Mouse (Mus musculus) cerebellum, adult 11 months (tissue): ENCODE results near the gene Rcn3.

Experiments
- DNase-seq: peaks from one replicate; pipeline ENCODE4 v3.0.0; 2022

The Rcn3 gene

GRCm38 (mm10) chr7:45069671-45070070 lies 22.4 kb downstream of the Rcn3 start:
- no peak for DNase-seq

GRCm38 (mm10) chr7:45068000-45068318 lies 24.1 kb downstream of the Rcn3 start:
- DNase-seq = no peak

- no peak for DNase-seq
These were observed 24.6 kb downstream of the Rcn3 start for GRCm38 (mm10) chr7:45067190-45067999.

GRCm38 (mm10) chr7:45062239-45062835 lies 29.7 kb downstream of the Rcn3 start, which contains the start of the genes Nosip and Prrg2:
Nosip (plus strand) TSS chr7:45062429.
Prrg2 (minus strand) TSS chr7:45062677.
- peak; percentile 93 for DNase-seq

- no peak for DNase-seq
These were observed 30.4 kb downstream of the Rcn3 start for GRCm38 (mm10) chr7:45061532-45062075.

- no peak for DNase-seq
These were observed 31.3 kb downstream of the Rcn3 start for GRCm38 (mm10) chr7:45060632-45061122.

GRCm38 (mm10) chr7:45058607-45059571 lies 33.1 kb downstream of the Rcn3 start:
- DNase-seq = no peak

GRCm38 (mm10) chr7:45056972-45057348 lies 35.1 kb downstream of the Rcn3 start:
- DNase-seq = no peak

GRCm38 (mm10) chr7:45056329-45056971 lies 35.6 kb downstream of the Rcn3 start:
- no peak for DNase-seq

- peak; percentile 93 for DNase-seq
These were observed 38.0 kb downstream of the Rcn3 start for GRCm38 (mm10) chr7:45053931-45054510.

GRCm38 (mm10) chr7:45053117-45053930 lies 38.7 kb downstream of the Rcn3 start:
- peak; percentile 79 for DNase-seq

GRCm38 (mm10) chr7:45052862-45053116 lies 39.2 kb downstream of the Rcn3 start, which contains the start of gene Prr12:
Prr12 (minus strand) TSS chr7:45052881.
- DNase-seq = no peak

GRCm38 (mm10) chr7:45052181-45052861 lies 39.7 kb downstream of the Rcn3 start:
- peak; percentile 65 for DNase-seq

GRCm38 (mm10) chr7:45051601-45051974 lies 40.4 kb downstream of the Rcn3 start:
- DNase-seq = no peak

GRCm38 (mm10) chr7:45050945-45051600 lies 40.9 kb downstream of the Rcn3 start:
- peak; percentile 68 for DNase-seq

GRCm38 (mm10) chr7:45048923-45049657 lies 42.9 kb downstream of the Rcn3 start:
- peak; percentile 34 for DNase-seq

GRCm38 (mm10) chr7:45048001-45048890 lies 43.8 kb downstream of the Rcn3 start:
- peak; percentile 43 for DNase-seq

- no peak for DNase-seq
These were observed 44.5 kb downstream of the Rcn3 start for GRCm38 (mm10) chr7:45047491-45047890.
